Mouse (Mus musculus) brain, embryonic 14.5 days (tissue): Measurements from ENCODE around the gene Ppp1r10. TPM values are rescaled to one million over a fixed set of nuclear protein-coding genes. Genes with fewer than 3 reads are reported as not detected.

Experiments
- DNase-seq: peaks from one replicate; pipeline ENCODE4 v3.0.0-alpha.2; 2011; ENCODE audit warnings: low read depth
- CTCF ChIP-seq: fragments of 200-500 bp; IDR thresholded peaks from 2 replicates; pipeline ENCODE4 v1.5.1; 2012; ENCODE audit warnings: inconsistent platforms, mild to moderate bottlenecking, moderate library complexity, borderline replicate concordance; ENCODE audit not compliant: insufficient read depth, insufficient read length; ENCODE audit errors: extremely low read depth
- POLR2A ChIP-seq: fragments of 200-500 bp; IDR thresholded peaks from 2 replicates; pipeline ENCODE4 v1.6.1; 2012; ENCODE audit warnings: mild to moderate bottlenecking, inconsistent platforms, borderline replicate concordance; ENCODE audit not compliant: poor library complexity, insufficient read depth, insufficient read length, severe bottlenecking; ENCODE audit errors: extremely low read depth
- polyA plus RNA-seq: library from polyadenylated mRNA; depleted of rRNA; stranded (reverse); fragments of >200 nt; gene quantifications from 2 replicates; pipeline ENCODE4 v1.2.3, GENCODE M21; 2012; rRNA removed

Ppp1r10 gene
- 52.8 and 60.8 TPM in 2 replicates for polyA plus RNA-seq

DNA sequence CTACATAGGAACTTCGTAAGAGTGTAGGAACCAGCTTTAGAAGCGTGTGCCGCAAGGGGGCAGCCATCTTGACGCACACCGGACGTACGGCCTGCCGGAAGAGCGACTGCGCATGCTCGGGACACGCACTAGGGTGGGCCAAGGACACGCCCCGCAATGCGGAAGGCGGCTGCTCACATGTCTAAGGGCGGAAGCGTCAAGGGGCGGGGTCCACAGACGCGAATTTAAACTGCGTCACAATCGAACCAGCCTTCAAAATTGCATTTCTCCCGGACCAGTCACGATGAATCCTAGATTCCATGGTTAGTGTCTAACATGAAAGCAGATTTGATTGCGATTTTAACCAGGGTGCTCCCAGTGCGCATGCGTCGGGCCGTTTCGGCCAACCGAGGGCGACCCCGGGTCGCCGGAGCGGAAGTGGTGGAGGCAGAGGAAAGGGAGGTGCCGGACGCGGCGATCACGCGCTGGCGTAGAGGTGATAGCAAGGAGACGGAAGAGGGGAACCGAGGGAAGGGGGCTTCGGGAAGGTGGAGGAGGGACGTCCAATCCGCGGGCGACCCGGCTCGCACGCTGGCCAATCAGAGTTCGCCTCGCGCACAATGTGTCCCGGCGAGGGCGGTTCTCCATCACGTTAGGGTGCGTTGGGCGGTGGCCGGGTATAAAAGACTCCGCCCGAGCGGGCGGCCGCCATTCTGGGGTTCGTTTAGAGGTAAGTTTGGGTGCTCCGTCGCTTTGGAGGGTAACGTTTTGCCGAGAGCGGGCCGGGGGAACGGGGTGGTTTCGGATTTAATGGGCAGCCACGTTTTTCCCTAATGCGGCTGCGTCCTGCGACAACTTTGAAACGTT lies at the start of gene Ppp1r10, which contains the start of gene Mrps18b:
Gene Ppp1r10 (plus strand): TSS at position 138 of the 846 bp plus-strand sequence.
Gene Mrps18b (minus strand): TSS at position 93 of the 846 bp plus-strand sequence.
- TF ChIP-seq POLR2A (peak; percentile 89; the same call in 1 of the 2 replicates), CTCF (peak; percentile 64; the same call in 1 of the 2 replicates)
- peak; percentile 100 for DNase-seq

DNA sequence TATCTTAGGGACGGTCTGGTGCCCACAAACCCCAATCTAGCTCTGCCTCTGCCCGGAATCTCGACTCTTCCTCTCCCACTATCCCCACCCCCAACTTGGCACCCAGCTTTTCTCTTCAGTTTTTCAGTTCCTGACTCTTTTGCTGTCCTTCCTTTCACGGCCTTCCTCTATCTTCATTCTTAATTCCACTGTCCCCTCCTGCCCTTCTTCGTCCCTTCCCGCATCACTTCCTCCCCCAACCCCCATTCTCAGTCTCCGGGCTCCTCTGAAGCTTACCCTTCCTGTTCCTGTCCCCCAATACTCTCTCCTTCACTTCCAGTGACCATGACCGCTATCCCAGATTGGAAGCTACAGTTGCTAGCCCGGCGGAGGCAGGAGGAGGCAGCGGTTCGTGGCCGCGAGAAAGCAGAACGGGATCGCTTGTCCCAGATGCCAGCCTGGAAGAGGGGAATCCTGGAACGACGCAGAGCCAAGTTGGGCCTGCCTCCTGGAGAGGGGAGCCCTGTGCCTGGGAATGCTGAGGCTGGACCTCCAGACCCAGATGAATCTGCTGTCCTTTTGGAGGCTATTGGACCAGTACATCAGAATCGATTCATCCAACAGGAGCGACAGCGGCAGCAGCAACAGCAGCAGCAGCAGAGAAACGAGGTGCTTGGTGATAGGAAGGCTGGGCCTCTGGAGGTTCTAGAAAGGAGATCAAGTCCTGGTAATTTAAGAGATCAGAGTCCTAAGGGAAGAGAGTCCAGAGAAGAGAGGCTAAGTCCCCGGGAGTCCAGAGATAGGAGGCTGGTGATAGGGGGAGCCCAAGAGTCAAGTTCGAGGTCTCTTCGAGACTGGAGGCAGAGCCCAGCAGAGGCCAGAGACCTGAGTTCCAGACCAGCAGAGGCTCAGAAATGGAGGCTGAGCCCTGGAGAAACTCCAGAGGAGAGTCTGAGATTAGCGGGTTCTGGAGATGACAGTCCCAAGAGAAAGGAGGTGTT lies 49.0 kb upstream of the Ppp1r10 start:
- peak; percentile 37 for DNase-seq
- TF ChIP-seq CTCF (0 out of 2 replicates have a peak, but pooled peaks have one; percentile 0), POLR2A (no peak)

DNA sequence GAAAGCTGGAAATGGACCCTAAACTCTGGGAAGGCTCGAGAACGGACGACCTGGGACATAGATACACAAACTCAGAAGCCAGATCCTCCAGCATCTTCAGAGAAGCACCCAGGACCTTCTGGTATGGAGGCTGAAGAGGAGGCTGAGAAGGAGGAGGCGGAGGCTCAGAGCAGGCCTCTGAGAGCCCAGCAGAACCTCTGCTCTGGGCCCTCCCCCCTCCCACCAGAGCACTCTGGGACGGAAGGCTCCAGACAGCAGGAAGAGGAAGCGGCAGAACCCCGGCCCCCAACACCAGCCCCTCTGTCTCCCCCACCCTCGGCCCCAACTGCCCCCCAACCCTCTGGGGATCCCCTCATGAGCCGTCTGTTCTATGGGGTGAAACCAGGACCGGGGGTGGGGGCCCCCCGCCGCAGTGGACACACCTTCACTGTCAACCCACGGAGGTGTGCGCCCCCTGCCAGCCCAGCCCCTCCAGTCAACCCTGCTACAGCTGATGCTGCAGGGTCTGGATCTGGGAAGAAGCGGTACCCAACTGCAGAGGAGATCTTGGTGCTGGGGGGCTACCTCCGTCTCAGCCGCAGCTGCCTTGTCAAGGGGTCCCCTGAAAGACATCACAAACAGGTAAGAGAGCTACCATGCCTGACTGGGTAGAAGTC lies 47.9 kb upstream of the Ppp1r10 start:
- no peak for TF ChIP-seq POLR2A
- TF ChIP-seq CTCF: no peak
- DNase-seq: no peak

DNA sequence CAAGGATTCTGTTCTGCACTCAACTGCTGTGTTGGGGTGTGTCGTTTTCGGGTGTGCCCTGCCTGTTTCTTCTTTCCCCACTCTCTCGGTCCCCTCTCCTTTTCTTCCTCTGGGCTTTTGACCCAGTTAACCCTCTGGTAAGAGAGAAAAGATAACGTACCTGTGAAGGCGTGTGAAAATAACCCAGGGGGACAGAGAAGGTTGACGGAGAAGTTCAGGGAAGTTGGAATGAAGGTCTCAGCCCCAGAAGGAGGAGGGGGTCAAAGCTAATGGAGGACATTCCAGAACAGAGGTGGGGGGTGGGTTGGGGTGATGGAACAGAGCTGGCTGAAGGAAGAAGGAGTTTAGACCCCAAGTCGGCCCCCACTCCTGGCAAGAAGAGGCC lies 47.3 kb upstream of the Ppp1r10 start:
- TF ChIP-seq CTCF (no peak), POLR2A (no peak)

DNA sequence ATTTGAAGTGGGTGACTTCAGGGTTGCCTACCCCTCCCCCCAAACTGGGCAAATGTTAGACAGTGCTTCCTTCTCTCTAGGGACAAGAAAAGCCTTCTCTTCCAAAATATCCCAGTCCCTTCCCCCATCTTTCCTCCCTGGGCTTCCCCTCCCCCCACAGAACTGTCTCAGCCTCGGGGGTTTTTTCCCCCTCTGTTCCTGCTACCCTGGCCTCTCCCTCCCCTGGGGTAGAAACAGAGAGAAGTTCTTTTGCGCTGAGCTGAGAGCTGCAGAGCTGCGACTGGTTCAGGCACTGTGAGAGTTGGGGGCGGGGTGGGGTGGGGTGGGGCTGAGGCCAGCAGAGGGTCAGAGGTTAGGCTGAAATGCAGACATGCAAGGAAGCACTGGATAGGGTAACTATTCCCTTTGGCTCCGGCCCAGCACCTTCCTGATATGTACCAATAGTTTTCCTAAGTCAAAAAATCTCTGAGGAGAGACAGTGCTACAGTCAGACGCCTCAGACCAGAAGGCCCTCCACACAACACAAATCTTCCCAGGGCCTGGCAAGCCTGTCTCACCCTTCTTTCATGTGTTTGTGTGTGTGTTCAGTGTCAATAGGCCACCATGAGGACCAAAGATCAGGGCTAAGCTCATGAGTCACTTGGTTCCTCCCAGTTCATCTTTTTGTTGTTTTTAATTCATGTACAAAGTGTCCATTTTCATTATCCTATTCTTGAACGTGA lies 46.7 kb upstream of the Ppp1r10 start:
- peak; percentile 43 for DNase-seq
- no peak for TF ChIP-seq CTCF
- TF ChIP-seq POLR2A: no peak

More for the DNA sequence above, 47.3 kb upstream of the Ppp1r10 start:
- no peak for DNase-seq

DNA sequence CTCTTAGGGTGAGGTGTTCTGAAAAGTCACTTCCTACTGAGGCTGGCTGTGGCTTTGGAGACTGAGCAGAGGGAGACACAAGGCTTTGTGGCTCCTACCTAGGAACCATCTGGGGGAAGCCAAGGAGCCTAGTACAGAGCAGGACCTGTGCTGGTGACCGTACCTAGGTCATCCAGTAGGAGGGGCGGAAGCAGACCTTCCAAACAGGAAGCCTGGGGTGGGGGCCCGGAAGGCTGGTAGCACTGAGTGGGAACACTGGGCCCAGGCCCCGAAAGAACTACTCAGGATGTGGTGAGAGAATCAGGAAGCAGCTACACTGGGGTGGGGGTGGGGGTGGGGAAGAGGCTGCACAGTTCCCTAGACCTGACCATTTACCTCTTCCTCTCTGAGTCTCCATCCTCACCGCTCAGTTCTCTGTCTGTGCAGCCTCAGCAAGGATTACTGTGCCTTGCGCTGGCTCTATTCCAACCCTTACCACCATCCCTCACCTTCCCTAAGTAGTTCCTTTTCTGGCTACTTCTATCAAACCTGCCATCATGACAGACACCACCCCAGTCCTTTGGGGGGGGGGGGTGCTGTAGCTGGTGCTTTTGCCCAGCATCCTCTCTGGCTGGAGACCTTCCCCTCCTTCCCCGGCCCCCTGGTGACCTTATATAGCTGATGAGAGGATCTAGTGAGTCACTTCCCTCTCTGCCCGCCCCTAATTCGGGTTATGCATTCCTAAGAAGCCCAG lies 45.9 kb upstream of the Ppp1r10 start:
- no peak for DNase-seq
- TF ChIP-seq POLR2A (no peak), CTCF (no peak)

DNA sequence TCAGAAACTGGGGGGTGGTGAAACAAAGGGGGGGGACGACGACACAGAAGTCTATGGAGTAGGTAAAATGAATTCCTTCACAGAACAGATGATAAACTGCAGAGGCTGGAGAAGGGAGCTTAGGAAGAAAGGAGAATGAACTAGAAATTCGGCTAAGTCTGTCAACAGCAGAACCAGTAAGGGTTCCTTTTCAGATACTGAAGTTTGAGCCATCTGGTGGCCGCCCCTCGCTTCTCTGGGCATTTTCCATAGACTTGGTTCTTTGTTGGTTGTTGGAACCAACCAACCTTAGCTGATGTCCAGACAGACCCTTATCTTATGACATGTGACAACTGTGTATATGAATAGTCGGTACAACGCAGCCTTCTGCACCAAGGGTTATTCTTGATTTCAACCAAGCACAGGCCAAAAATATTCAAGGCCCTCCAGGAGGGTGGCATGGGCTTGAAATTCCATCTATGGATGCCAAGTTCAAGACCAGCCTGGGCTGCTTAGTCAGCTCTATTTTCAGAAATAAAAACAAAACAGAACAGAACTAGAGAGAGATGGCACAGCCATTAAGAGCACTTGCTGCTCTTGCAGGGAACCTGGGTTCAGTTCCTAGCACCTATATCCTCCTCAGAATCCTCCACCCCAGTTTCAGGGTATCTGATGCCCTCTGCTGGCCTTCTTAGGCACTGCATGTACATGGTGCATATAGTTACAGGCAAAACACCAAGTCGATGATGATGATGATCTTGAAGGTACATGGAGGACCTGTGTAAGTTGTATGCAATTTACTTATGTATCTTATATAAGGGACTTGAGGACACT lies 45.1 kb upstream of the Ppp1r10 start:
- TF ChIP-seq CTCF (peak; percentile 55; the same call in 1 of the 2 replicates), POLR2A (no peak)
- no peak for DNase-seq

DNA sequence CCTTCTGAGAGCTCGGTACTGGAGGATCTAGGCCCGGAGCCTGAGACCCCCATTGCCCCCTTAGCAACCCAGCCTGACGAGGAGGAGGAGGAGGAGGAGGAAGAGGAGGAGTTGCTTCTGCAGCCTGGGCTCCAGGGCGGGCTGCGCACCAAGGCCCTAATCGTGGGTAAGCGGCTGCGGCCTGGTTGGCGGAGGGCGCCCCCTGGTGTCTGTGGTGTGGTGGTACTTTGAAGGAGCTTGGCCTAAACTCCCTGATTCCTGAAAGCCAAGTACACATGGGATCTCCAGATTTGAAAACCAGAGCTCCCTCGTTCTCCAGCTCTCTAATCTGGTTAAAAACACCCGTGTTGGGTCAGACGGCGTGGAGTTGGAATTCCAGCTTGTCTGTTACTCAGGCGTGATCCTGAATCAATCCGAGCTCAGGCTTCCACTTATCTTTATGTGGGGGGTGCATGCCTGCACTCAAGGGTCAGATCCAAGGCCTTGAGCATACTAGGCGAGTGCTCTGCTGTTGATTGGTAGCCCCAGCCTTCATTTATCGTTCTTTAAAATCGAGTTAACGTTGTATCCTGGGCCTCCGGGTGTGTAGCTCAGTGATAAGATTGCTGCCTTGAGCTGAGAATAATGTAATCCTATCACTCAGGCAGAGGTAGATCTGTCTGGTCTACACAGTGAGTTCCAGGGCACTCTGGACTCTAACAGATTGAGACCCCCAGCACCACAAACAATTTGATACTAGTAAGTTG lies 42.3 kb upstream of the Ppp1r10 start:
- TF ChIP-seq CTCF: peak; percentile 97
- TF ChIP-seq POLR2A: no peak
- peak; percentile 90 for DNase-seq
